Mouse (Mus musculus) bone marrow, adult 2 months (tissue): Measurements from ENCODE around the gene Bahcc1. TPM values are rescaled to one million over a fixed set of nuclear protein-coding genes. Genes with fewer than 3 reads are reported as not detected.

Experiments
- H3K27ac ChIP-seq: fragments of 200-500 bp; 2 replicates; pipeline ENCODE4 v1.5.1; 2012; ENCODE audit warnings: low read depth, mild to moderate bottlenecking, control low read depth, inconsistent platforms, low read length; ENCODE audit not compliant: control insufficient read depth, poor library complexity, insufficient read depth
- H3K4me1 ChIP-seq: fragments of 200-500 bp; 2 replicates; pipeline ENCODE4 v1.6.1; 2011; ENCODE audit warnings: low read length; ENCODE audit not compliant: control insufficient read depth, insufficient read depth
- H3K4me3 ChIP-seq: fragments of 200-500 bp; replicated peaks from 2 replicates; pipeline ENCODE3; 2011; ENCODE audit warnings: mild to moderate bottlenecking, low read depth, low read length, control low read depth; ENCODE audit not compliant: control insufficient read depth
- CTCF ChIP-seq: fragments of 200-500 bp; IDR thresholded peaks from 2 replicates; pipeline ENCODE4 v1.5.1; 2011; ENCODE audit warnings: low read length, control low read depth; ENCODE audit not compliant: control insufficient read depth, insufficient read depth
- POLR2A ChIP-seq: fragments of 200-500 bp; IDR thresholded peaks from 2 replicates; pipeline ENCODE4 v1.6.1; 2011; ENCODE audit warnings: low read depth, mild to moderate bottlenecking, control low read depth, low read length, borderline replicate concordance; ENCODE audit not compliant: control insufficient read depth
- WGBS: fragments of 180-500 bp; shearing (Covaris S2); methylation state at CpG from one replicate; pipeline ENCODE4 v1.1.7; 2018; 5-methylcytosine and 5-hydroxymethylcytosine counted together
- polyA plus RNA-seq: library from polyadenylated mRNA; stranded (reverse); fragments of >200 nt; gene quantifications from 2 replicates; pipeline ENCODE4 v1.2.4, GENCODE M21; 2011; ENCODE audit warnings: low replicate concordance; ENCODE audit not compliant: missing spikeins, insufficient read depth, insufficient read length

Gene Bahcc1
- polyA plus RNA-seq, 1 experiment: 5.8 TPM

DNA sequence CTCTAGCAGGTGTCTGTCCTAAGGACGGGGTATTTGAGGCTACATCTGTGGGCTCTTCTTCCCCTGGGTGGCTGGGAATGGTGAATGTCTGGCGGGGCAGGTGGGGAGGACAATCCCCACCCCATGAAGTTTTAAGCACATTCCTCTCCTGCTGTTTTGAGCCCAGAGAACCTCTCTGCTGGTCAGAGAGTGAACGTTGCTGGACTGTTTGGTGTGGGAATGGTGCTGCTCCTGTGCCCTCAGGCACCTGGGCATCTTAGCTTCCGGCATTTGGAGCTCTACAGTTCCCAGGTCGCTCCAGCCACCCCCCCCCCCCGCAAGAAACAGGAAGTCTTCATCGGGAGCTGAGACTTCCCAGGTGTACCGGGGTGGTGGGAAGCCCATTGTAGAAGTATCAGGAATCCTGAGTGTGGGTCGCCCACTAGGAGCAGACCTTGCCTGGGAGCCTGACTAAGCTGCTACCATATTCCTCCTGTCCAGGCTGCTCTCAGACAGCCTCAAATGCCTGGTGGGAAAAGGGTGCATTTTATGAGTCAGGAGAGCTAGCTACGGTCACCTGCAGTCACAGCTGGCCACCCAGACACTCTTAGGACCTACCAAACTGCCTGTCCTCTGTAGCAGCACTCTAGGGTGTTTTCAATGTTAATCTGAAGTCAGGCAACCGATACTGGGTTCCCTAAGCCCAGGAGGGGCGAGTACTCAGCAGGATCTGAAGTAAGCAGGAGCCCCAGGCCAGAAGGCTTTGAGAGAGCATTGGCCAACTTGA is 73.8 kb downstream of the Bahcc1 start:
- Histone ChIP-seq H3K4me1 (peaks cover 5% of the 10 kb centered on the region), H3K27ac (no peak overlapping the region), H3K4me3 (no peak overlapping the region)
- WGBS: 68% methylated on average over 12 of the region's 12 CpGs
- TF ChIP-seq POLR2A (no peak), CTCF (no peak)

- H3K4me1 ChIP-seq: peaks cover 5% of the 10 kb centered on the region
- TF ChIP-seq POLR2A (no peak), CTCF (no peak)
- 54% methylated on average over 5 of the region's 5 CpGs for WGBS
- H3K4me3 ChIP-seq: no peak overlapping the region
- no peak overlapping the region for H3K27ac ChIP-seq
Observed at GRCm38 (mm10) chr11:120307132-120307413, 74.3 kb downstream of the Bahcc1 start.

GRCm38 (mm10) chr11:120307566-120308430 is 75.1 kb downstream of the Bahcc1 start:
- Histone ChIP-seq H3K27ac (no peak overlapping the region), H3K4me1 (peaks cover 5% of the 10 kb centered on the region), H3K4me3 (no peak overlapping the region)
- WGBS: 9% methylated on average over 19 of the region's 19 CpGs
- TF ChIP-seq CTCF (peak; percentile 93), POLR2A (no peak)

- TF ChIP-seq CTCF: no peak
- TF ChIP-seq POLR2A: no peak
- H3K4me1 ChIP-seq: peaks cover 5% of the 10 kb centered on the region
- H3K27ac ChIP-seq: no peak overlapping the region
- 49% methylated on average over 15 of the region's 15 CpGs for WGBS
- no peak overlapping the region for H3K4me3 ChIP-seq
Observed at GRCm38 (mm10) chr11:120308441-120309320, 75.9 kb downstream of the Bahcc1 start.

- no peak for TF ChIP-seq POLR2A
- TF ChIP-seq CTCF: no peak
- peaks cover 5% of the 10 kb centered on the region for H3K4me1 ChIP-seq
- WGBS: 4% methylated on average over 45 of the region's 45 CpGs
- H3K4me3 ChIP-seq: peak overlapping the region; percentile 10
- no peak overlapping the region for H3K27ac ChIP-seq
Observed at GRCm38 (mm10) chr11:120310813-120311312, 78.1 kb downstream of the Bahcc1 start.

- WGBS: 61% methylated on average over 10 of the region's 10 CpGs
- Histone ChIP-seq H3K4me1 (peaks cover 4% of the 10 kb centered on the region), H3K4me3 (no peak overlapping the region), H3K27ac (no peak overlapping the region)
- TF ChIP-seq CTCF: no peak
- TF ChIP-seq POLR2A: no peak
Observed at GRCm38 (mm10) chr11:120311561-120311960, 78.8 kb downstream of the Bahcc1 start.

- Histone ChIP-seq H3K27ac (no peak overlapping the region), H3K4me3 (no peak overlapping the region), H3K4me1 (peaks cover 6% of the 10 kb centered on the region)
- TF ChIP-seq POLR2A (no peak), CTCF (no peak)
- WGBS: 83% methylated on average over 6 of the region's 6 CpGs
Observed at GRCm38 (mm10) chr11:120312069-120312468, 79.3 kb downstream of the Bahcc1 start.

DNA sequence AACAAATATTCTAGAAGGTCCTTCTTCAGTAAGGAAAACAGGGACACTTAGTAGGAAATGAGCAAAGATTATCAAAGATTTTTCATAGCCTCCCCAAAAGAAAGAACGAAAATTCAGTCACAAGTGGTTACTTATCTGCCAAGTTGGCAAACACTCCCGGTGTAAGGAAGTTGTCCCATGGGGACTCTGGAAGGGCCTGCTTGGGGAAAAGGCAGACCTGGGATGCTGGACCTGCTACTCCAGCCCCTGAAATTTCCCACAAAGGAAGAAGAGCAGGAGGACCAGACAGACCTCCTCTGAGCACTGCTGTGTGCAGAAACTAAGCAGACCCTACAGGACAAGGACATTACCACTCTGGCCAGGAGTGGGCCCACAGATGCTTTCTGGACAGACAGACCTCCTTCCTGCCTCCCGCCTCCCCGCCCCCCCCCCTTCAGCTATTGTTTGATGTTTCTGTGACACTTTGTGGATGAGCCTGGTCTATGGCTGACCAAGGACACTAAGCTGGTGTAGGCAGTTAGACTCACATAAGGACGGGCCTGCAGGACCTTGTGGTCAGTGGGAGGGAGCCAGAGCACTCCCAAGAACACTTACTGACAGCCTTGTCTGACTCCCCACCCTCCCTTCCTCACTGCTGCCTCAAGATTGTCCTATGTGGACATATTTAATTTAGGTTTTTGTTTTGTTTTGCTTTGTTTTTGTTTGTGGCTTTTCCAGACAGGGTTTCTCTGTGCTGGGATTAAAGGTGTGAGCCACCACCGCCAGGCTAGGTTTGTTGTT is 81.3 kb downstream of the Bahcc1 start:
- peaks cover 6% of the 10 kb centered on the region for H3K4me1 ChIP-seq
- no peak overlapping the region for H3K4me3 ChIP-seq
- 73% methylated on average over 6 of the region's 6 CpGs for WGBS
- no peak overlapping the region for H3K27ac ChIP-seq
- TF ChIP-seq CTCF (no peak), POLR2A (no peak)
